Mouse (Mus musculus): ENCODE data around the gene Klrc3. TPM values are rescaled to one million over a fixed set of nuclear protein-coding genes. Genes with fewer than 3 reads are reported as not detected.
"Not testable (repeated sequence)": the region's sequence is repeated elsewhere in the genome, so short reads cannot be mapped to it uniquely, and the experiment has no call there.

Gene Klrc3
- not detected in 2 replicates for total RNA-seq (2021)
- long read RNA-seq, experiment 1 = 0 reads
- long read RNA-seq, experiment 2 = 0 reads

DNA sequence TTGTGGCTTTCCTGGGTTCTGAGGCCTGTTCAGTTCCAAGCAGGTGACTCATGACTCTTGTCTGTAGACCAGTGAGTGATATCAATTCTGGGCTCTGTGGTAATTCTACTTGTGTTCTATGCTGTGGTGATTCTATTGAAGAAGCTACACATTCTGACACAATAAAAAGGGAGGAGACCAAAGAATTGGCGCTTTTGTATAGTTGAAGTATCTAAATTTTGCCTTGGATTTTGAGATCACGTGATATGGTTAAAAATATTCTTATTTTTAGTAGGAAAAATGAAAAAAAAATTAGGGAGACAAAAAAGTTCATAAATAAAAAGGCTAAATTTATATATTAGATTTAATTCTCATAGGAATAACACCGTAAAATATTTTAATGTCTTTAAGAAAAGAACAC lies at the start of gene Klrc3:
TSS of gene Klrc3 (minus strand) at position 101 of the 400 bp plus-strand sequence.
- DNase-seq = not testable (repeated sequence)

DNA sequence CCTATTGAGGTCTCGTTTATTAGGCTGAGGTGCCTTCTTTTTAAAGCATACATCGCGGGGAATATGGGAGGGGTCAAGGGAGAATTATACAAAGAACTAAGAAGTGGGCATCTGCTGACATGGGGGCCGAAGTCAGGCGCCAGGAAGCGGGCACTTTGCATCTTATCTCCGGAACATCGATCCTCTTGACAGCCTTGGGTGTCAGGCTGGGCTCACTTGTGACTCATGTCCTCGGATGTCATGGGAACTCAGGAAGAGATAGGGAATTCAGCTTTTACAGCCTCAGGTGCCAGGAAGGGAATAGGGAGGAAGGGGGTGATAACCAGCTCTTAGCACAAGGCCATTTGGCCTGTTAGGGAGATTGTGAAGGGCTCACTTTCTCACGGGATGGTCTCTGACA lies 48.3 kb upstream of the Klrc3 start:
- DNase-seq = peak; percentile 40

GRCm38 (mm10) chr6:129680379-129680778 lies 37.2 kb upstream of the Klrc3 start:
- DNase-seq = peak; percentile 18

GRCm38 (mm10) chr6:129678873-129679272 lies 35.7 kb upstream of the Klrc3 start, which contains the start of gene Klrc1:
TSS of gene Klrc1 (minus strand) at chr6:129678973.
- DNase-seq = no peak

DNA sequence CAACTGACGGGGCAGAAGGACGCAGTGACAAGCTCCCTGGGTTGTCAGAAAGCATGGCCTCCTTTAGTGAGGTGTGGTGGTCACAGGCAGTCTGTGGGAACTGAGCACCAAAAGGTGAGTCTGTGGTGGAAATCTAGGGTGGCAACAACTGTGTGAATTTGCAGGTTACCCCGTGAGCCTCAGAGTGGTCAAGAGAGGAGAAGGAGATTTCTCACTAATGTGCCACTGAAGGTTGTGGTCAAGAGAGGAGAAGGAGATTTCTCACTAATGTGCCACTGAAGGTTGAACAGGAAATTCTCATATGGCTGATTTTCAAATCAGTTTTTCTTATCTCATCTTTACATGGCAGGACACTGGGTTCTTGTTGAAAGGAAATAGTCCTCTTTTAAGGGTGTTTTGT lies 18.2 kb upstream of the Klrc3 start:
- not testable (repeated sequence) for DNase-seq

DNA sequence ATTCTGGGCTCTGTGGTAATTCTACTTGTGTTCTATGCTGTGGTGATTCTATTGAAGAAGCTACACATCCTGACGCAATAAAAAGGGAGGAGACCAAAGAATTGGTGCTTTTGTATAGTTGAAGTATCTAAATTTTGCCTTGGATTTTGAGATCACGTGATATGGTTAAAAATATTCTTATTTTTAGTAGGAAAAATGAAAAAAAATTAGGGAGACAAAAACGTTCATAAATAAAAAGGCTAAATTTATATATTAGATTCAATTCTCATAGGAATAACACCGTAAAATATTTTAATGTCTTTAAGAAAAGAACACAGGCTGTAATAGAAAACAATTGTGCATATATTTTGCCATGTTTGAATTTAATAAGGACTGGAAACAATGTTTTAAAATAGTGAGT lies 17.5 kb upstream of the Klrc3 start, which contains the start of gene Klrc2:
TSS of gene Klrc2 (minus strand) at position 101 of the 400 bp plus-strand sequence.
- DNase-seq = not testable (repeated sequence)

DNA sequence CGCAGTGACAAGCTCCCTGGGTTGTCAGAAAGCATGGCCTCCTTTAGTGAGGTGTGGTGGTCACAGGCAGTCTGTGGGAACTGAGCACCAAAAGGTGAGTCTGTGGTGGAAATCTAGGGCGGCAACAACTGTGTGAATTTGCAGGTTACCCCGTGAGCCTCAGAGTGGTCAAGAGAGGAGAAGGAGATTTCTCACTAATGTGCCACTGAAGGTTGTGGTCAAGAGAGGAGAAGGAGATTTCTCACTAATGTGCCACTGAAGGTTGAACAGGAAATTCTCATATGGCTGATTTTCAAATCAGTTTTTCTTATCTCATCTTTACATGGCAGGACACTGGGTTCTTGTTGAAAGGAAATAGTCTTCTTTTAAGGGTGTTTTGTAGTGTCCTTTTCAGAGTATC lies 917 bp upstream of the Klrc3 start:
- DNase-seq = not testable (repeated sequence)

DNA sequence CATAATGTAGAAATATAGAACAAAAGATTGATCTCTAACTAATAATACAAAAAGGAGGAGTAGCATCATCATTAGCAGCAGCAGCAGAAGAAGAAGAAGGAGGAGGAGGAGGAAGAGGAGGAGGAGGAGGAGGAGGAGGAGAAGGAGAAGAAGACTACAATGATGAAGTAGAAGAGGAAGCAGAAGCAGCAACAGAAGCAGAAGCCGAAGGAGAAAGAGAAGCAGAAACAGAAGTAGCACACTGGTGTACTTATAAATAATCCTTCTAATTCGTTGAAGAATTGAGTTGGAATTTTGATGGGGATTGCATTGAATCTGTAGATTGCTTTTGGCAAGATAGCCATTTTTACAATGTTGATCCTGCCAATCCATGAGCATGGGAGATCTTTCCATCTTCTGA lies 12.1 kb downstream of the Klrc3 start:
- not testable (repeated sequence) for DNase-seq

DNA sequence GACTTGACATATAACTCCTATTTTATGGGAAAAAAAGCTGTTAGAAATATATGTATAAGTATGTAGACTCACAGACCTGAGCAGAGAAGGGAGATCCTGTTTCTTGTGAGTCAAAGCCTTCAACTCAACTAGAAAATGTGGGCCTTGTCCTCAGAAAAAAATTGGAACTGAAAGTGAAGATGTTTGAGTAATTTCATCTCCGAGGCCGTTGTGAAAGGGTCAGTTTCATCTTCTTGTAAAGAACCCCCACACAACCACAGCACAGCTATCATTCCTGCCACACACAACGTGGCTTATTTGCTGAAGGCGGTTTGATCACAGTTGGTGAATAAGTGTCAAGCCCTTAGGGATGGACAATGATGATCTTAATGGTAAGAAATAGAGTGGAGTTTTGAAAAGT lies 19.4 kb downstream of the Klrc3 start, which contains the start of gene Klrk1:
TSS of gene Klrk1 (minus strand) at position 130 of the 400 bp plus-strand sequence.
- no peak for DNase-seq

DNA sequence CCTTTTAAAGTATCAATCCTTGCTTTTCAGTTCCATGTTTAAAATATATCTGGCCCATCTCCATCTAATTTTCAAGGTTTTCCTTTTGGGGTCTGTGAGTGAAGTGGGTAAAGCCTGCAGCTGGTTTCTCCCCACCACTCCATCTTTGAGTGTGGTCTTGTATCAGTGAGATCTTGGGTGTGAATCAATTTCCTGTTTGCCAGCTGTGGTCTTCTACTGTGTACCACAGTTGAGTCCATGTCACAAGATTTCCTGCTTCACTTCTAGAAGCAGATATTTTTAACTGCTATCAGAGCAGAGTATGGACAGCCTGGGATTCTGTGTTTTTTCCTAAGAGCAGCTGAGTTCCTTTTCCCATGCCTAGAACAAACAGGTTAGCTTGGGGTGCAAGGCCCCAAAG lies 34.8 kb downstream of the Klrc3 start:
- no peak for DNase-seq

DNA sequence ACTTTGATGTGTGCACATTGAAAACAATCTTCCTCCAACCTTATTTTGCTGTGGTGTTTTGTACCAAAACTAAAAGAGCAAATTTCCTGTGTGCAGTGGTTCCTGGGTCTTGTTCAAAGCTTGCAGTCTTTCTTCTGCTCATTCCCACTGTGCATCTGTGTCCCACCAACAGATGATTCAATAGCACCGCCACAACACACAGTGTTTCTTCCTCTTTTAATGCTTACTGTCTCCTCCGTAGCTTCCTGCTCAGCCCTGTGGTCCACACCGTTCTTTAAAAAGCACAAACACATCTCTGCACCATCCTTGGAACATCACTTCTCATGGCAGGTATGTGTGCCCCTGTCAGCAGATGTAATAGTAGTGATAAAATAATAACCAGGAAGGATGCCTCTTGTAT lies 51.6 kb downstream of the Klrc3 start, which contains the start of gene Klrd1:
TSS of gene Klrd1 (plus strand) at position 275 of the 400 bp plus-strand sequence.
- DNase-seq = no peak

Small RNA genes within 50 kb of the gene (microRNA-seq; reads per million reads assigned to microRNA genes)
- 0 reads per million in 2 experiments for gene Mir680-1

Other genes with a start within 250 kb of the Klrc3 start
- gene Clec1b, start 246.0 kb downstream of the Klrc3 start, total RNA-seq (2021) = 2.4 and 3.1 TPM in 2 replicates
- gene Clec9a, start 234.5 kb downstream of the Klrc3 start, total RNA-seq (2021) = 0.82 and 1.4 TPM in 2 replicates
- 7.9 and 14.0 TPM in 2 replicates for gene Clec1a, start 191.3 kb downstream of the Klrc3 start, total RNA-seq (2021)
- gene Olr1, start 136.2 kb downstream of the Klrc3 start, total RNA-seq (2021) = 1.1 TPM in 1 of 2 replicates, not detected in the other
- not detected in 2 replicates for gene Tmem52b, start 130.8 kb downstream of the Klrc3 start, total RNA-seq (2021)
- gene Gabarapl1, start 110.2 kb downstream of the Klrc3 start, total RNA-seq (2021) = 216 and 263 TPM in 2 replicates
- not detected in 2 replicates for gene Klre1, start 65.4 kb downstream of the Klrc3 start, total RNA-seq (2021)
- gene Klrd1, start 51.6 kb downstream of the Klrc3 start, total RNA-seq (2021) = 3.0 TPM in 1 of 2 replicates, not detected in the other
- gene Klrk1, start 19.5 kb downstream of the Klrc3 start, total RNA-seq (2021) = 1.5 TPM in 1 of 2 replicates, not detected in the other
- not detected in 2 replicates for gene Klrc2, start 17.4 kb upstream of the Klrc3 start, total RNA-seq (2021)
- gene Klrc1, start 35.6 kb upstream of the Klrc3 start, total RNA-seq (2021) = not detected in 2 replicates
- gene Klri1, start 73.8 kb upstream of the Klrc3 start, total RNA-seq (2021) = not detected in 2 replicates
- gene Klri2, start 97.1 kb upstream of the Klrc3 start, total RNA-seq (2021) = not detected in 2 replicates
- gene Gm156, start 140.9 kb upstream of the Klrc3 start, total RNA-seq (2021) = not detected in 2 replicates
- gene Gm17631, start 219.3 kb upstream of the Klrc3 start, total RNA-seq (2021) = not detected in 2 replicates
- gene Klra17, start 233.3 kb upstream of the Klrc3 start, total RNA-seq (2021) = not detected in 2 replicates